Mouse (Mus musculus) brain, embryonic 14.5 days (tissue): ENCODE results near the gene Cd34.

Source experiments
- CTCF ChIP-seq: fragments of 200-500 bp; IDR thresholded peaks from 2 replicates; pipeline ENCODE4 v1.5.1; 2012; ENCODE audit warnings: inconsistent platforms, mild to moderate bottlenecking, moderate library complexity, borderline replicate concordance; ENCODE audit not compliant: insufficient read depth, insufficient read length; ENCODE audit errors: extremely low read depth
- POLR2A ChIP-seq: fragments of 200-500 bp; IDR thresholded peaks from 2 replicates; pipeline ENCODE4 v1.6.1; 2012; ENCODE audit warnings: mild to moderate bottlenecking, inconsistent platforms, borderline replicate concordance; ENCODE audit not compliant: poor library complexity, insufficient read depth, insufficient read length, severe bottlenecking; ENCODE audit errors: extremely low read depth

GRCm38 (mm10) chr1:194977371-194977761 lies 38.7 kb downstream of the Cd34 start:
- TF ChIP-seq POLR2A: no peak
- TF ChIP-seq CTCF: no peak
